24 mouse cellular contexts compared by ENCODE assay signal in the genomic region with DNA sequence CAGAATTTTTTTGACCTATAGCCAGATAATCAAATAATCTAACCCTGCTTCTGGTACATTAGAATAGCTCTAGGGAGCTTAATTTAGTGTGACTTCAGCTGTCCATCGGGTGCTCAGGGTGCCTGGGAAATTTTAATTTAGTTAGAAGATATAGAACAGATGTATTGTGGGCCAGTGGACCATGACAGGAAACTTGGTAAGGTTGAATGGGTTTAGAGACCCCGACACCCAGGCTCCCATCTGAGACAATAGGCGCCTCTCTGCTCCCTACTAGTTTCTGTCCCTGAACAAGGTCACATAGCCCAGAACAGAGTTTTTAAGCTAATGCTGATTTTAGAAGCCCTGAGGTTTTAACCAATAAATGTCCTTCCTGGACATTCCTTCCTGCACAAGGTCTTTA.
"Had no signal": no experiment of that assay in that cellular context is flagged by ENCODE, and none has a peak within 500 bp of the region (broad histone marks: within the 10 kb centered on the region; RNA-seq: fewer than 3 reads in every experiment).

No protein-coding gene starts in this region.

- DNase-seq: kidney, adult 18-20 months; kidney, adult 9 months; kidney, postnatal 25 days; left cerebral cortex, postnatal 4 days; liver, postnatal 0 days; lung, embryonic 14.5 days; lung, postnatal 10 days; lung, postnatal 36 days; midbrain, embryonic 14.5 days; right cerebral cortex, adult 18-20 months; right cerebral cortex, postnatal 14 days; right cerebral cortex, postnatal 4 days; thymus, adult 2 months; thymus, postnatal 14 days; thymus, postnatal 4 days had no signal

- H3K9ac ChIP-seq: intestine, embryonic 15.5 days; limb, embryonic 12.5 days; limb, embryonic 15.5 days; liver, embryonic 14.5 days; liver, postnatal 0 days; lung, embryonic 14.5 days; neural tube, embryonic 13.5 days had no signal

- H3K9me3 ChIP-seq: intestine, embryonic 15.5 days; limb, embryonic 12.5 days; limb, embryonic 15.5 days; midbrain, embryonic 10.5 days; neural tube, embryonic 13.5 days had no signal

- H3K27me3 ChIP-seq: intestine, embryonic 15.5 days; limb, embryonic 12.5 days; limb, embryonic 15.5 days; megakaryocyte, embryonic 14.5 days; neural tube, embryonic 13.5 days had no signal

- H3K4me3 ChIP-seq: intestine, embryonic 15.5 days; limb, embryonic 12.5 days; limb, embryonic 15.5 days; midbrain, embryonic 10.5 days; neural tube, embryonic 13.5 days had no signal

- H3K4me1 ChIP-seq: intestine, embryonic 15.5 days; limb, embryonic 12.5 days; limb, embryonic 15.5 days; megakaryocyte, embryonic 14.5 days; neural tube, embryonic 13.5 days had no signal

- H3K36me3 ChIP-seq: intestine, embryonic 15.5 days; limb, embryonic 12.5 days; limb, embryonic 15.5 days; midbrain, embryonic 10.5 days; neural tube, embryonic 13.5 days had no signal

- H3K4me2 ChIP-seq: intestine, embryonic 15.5 days; limb, embryonic 12.5 days; limb, embryonic 15.5 days; liver, embryonic 11.5 days; lung, embryonic 14.5 days; neural tube, embryonic 13.5 days had no signal

- ATAC-seq: intestine, embryonic 15.5 days; liver, postnatal 0 days had no signal

- H3K27ac ChIP-seq: intestine, embryonic 15.5 days; limb, embryonic 12.5 days; limb, embryonic 15.5 days; liver, embryonic 14.5 days; neural tube, embryonic 13.5 days; stomach, postnatal 0 days had no signal
